Mouse (Mus musculus) forebrain, embryonic 12.5 days (tissue): ENCODE measurements at regions not wholly inside any gene's neighbourhood (a gene's known extent, or its start where the extent isn't known, plus 50 kb on each side); places are given as distances from the start of the nearest gene placed in this dataset.

Experiments
- ATAC-seq: fragments of 200-750 bp; cut with Nextera tagmentation; 2 replicates; pipeline ENCODE4 v1.8.0; 2017; ENCODE audit warnings: moderate TSS enrichment; ENCODE audit not compliant: low FRiP score
- H3K27ac ChIP-seq: fragments of 300-500 bp; sonication (generic); 2 replicates; pipeline ENCODE4 v1.5.1; 2016; ENCODE audit warnings: mild to moderate bottlenecking
- H3K27me3 ChIP-seq: fragments of 300-500 bp; sonication (generic); 2 replicates; pipeline ENCODE4 v1.6.1; 2016; ENCODE audit warnings: mild to moderate bottlenecking
- H3K36me3 ChIP-seq: fragments of 300-500 bp; sonication (generic); replicated peaks from 2 replicates; pipeline ENCODE4 v1.6.1; 2016; ENCODE audit warnings: mild to moderate bottlenecking
- H3K4me1 ChIP-seq: fragments of 300-500 bp; sonication (generic); 2 replicates; pipeline ENCODE4 v1.6.1; 2016
- H3K4me2 ChIP-seq: fragments of 300-500 bp; sonication (generic); 2 replicates; pipeline ENCODE4 v1.6.1; 2016; ENCODE audit warnings: mild to moderate bottlenecking, moderate library complexity
- H3K4me3 ChIP-seq: fragments of 300-500 bp; sonication (generic); replicated peaks from 2 replicates; pipeline ENCODE4 v1.5.1; 2016; ENCODE audit warnings: mild to moderate bottlenecking
- H3K9ac ChIP-seq: fragments of 300-500 bp; sonication (generic); 2 replicates; pipeline ENCODE4 v1.6.1; 2016; ENCODE audit warnings: mild to moderate bottlenecking
- H3K9me3 ChIP-seq: fragments of 300-500 bp; sonication (generic); 2 replicates; pipeline ENCODE4 v1.6.1; 2016
- WGBS: fragments of 180-500 bp; shearing (Covaris S2); methylation state at CpG from one replicate; pipeline ENCODE4 v1.1.7; 2016; 5-methylcytosine and 5-hydroxymethylcytosine counted together

GRCm38 (mm10) chr1:35855650-35856049 lies 212.6 kb upstream of the Hs6st1 start:
- Histone ChIP-seq H3K9ac (no peak overlapping the region), H3K4me2 (no peak overlapping the region), H3K9me3 (no peaks in the 10 kb centered on the region), H3K4me3 (no peak overlapping the region), H3K36me3 (no peaks in the 10 kb centered on the region), H3K27ac (no peak overlapping the region), H3K27me3 (no peaks in the 10 kb centered on the region), H3K4me1 (no peaks in the 10 kb centered on the region)
- ATAC-seq = no peak
- 96% methylated on average over 4 of the region's 4 CpGs for WGBS

GRCm38 (mm10) chr1:35858342-35858741 lies 209.9 kb upstream of the Hs6st1 start:
- Histone ChIP-seq H3K9me3 (no peaks in the 10 kb centered on the region), H3K4me1 (no peaks in the 10 kb centered on the region), H3K9ac (no peak overlapping the region), H3K4me2 (no peak overlapping the region), H3K27ac (no peak overlapping the region), H3K36me3 (no peaks in the 10 kb centered on the region), H3K4me3 (no peak overlapping the region), H3K27me3 (no peaks in the 10 kb centered on the region)
- 78% methylated on average over 3 of the region's 3 CpGs for WGBS
- no peak for ATAC-seq

- no peak overlapping the region for H3K4me2 ChIP-seq
- H3K9me3 ChIP-seq = no peaks in the 10 kb centered on the region
- no peaks in the 10 kb centered on the region for H3K4me1 ChIP-seq
- no peaks in the 10 kb centered on the region for H3K36me3 ChIP-seq
- H3K27me3 ChIP-seq = no peaks in the 10 kb centered on the region
- no peak for ATAC-seq
- 91% methylated on average over 5 of the region's 5 CpGs for WGBS
- H3K9ac ChIP-seq = no peak overlapping the region
- H3K4me3 ChIP-seq = no peak overlapping the region
- H3K27ac ChIP-seq = no peak overlapping the region
These were observed 207.4 kb upstream of the Hs6st1 start for GRCm38 (mm10) chr1:35860779-35861178.

- Histone ChIP-seq H3K9ac (no peak overlapping the region), H3K4me3 (no peak overlapping the region), H3K9me3 (no peaks in the 10 kb centered on the region), H3K4me1 (no peaks in the 10 kb centered on the region), H3K4me2 (no peak overlapping the region), H3K27me3 (no peaks in the 10 kb centered on the region), H3K27ac (no peak overlapping the region), H3K36me3 (no peaks in the 10 kb centered on the region)
- WGBS = 96% methylated on average over 5 of the region's 5 CpGs
- ATAC-seq = no peak
These were observed 206.0 kb upstream of the Hs6st1 start for GRCm38 (mm10) chr1:35862196-35862595.

- Histone ChIP-seq H3K4me3 (no peak overlapping the region), H3K27ac (no peak overlapping the region), H3K36me3 (no peaks in the 10 kb centered on the region), H3K9me3 (no peaks in the 10 kb centered on the region), H3K27me3 (no peaks in the 10 kb centered on the region), H3K4me2 (no peak overlapping the region), H3K4me1 (no peaks in the 10 kb centered on the region), H3K9ac (no peak overlapping the region)
- ATAC-seq = no peak
- WGBS = 86% methylated on average over 2 of the region's 2 CpGs
These were observed 205.5 kb upstream of the Hs6st1 start for GRCm38 (mm10) chr1:35862661-35863060.

GRCm38 (mm10) chr1:35864246-35864645 lies 204.0 kb upstream of the Hs6st1 start:
- ATAC-seq = no peak
- WGBS = 88% methylated on average over 9 of the region's 9 CpGs

GRCm38 (mm10) chr1:35865263-35865662 lies 202.9 kb upstream of the Hs6st1 start:
- no peak overlapping the region for H3K9ac ChIP-seq
- ATAC-seq = no peak
- no peak overlapping the region for H3K27ac ChIP-seq
- H3K9me3 ChIP-seq = no peaks in the 10 kb centered on the region
- H3K36me3 ChIP-seq = no peaks in the 10 kb centered on the region
- H3K4me3 ChIP-seq = no peak overlapping the region
- H3K4me1 ChIP-seq = peaks cover 10% of the 10 kb centered on the region
- no peaks in the 10 kb centered on the region for H3K27me3 ChIP-seq
- 92% methylated on average over 6 of the region's 6 CpGs for WGBS
- no peak overlapping the region for H3K4me2 ChIP-seq

More at GRCm38 (mm10) chr1:35864246-35864645, 204.0 kb upstream of the Hs6st1 start:
- no peaks in the 10 kb centered on the region for H3K36me3 ChIP-seq
- H3K4me3 ChIP-seq = no peak overlapping the region
- H3K4me2 ChIP-seq = no peak overlapping the region
- no peaks in the 10 kb centered on the region for H3K27me3 ChIP-seq
- H3K9me3 ChIP-seq = no peaks in the 10 kb centered on the region
- no peak overlapping the region for H3K9ac ChIP-seq
- no peak overlapping the region for H3K27ac ChIP-seq
- peaks cover 1% of the 10 kb centered on the region for H3K4me1 ChIP-seq

- WGBS = 86% methylated on average over 12 of the region's 12 CpGs
- H3K4me3 ChIP-seq = no peak overlapping the region
- no peaks in the 10 kb centered on the region for H3K27me3 ChIP-seq
- ATAC-seq = no peak
- no peak overlapping the region for H3K9ac ChIP-seq
- peaks cover 18% of the 10 kb centered on the region for H3K4me1 ChIP-seq
- H3K9me3 ChIP-seq = no peaks in the 10 kb centered on the region
- no peak overlapping the region for H3K4me2 ChIP-seq
- H3K36me3 ChIP-seq = no peaks in the 10 kb centered on the region
- no peak overlapping the region for H3K27ac ChIP-seq
These were observed 201.6 kb upstream of the Hs6st1 start for GRCm38 (mm10) chr1:35866643-35867042.

GRCm38 (mm10) chr1:35869381-35870143 lies 198.6 kb upstream of the Hs6st1 start:
- Histone ChIP-seq H3K9me3 (no peaks in the 10 kb centered on the region), H3K27me3 (no peaks in the 10 kb centered on the region), H3K9ac (0 out of 2 replicates have a peak overlapping the region, but pooled peaks have one; percentile 25), H3K4me3 (0 out of 2 replicates have a peak overlapping the region, but pooled peaks have one; percentile 7), H3K4me1 (peaks cover 20% of the 10 kb centered on the region), H3K4me2 (peak overlapping the region; percentile 38), H3K36me3 (no peaks in the 10 kb centered on the region), H3K27ac (peak overlapping the region; percentile 82)
- peak; percentile 97 for ATAC-seq
- WGBS = 18% methylated on average over 17 of the region's 17 CpGs

GRCm38 (mm10) chr1:35870144-35870827 lies 197.9 kb upstream of the Hs6st1 start:
- H3K4me1 ChIP-seq = peaks cover 27% of the 10 kb centered on the region
- H3K4me2 ChIP-seq = peak overlapping the region; percentile 38
- no peaks in the 10 kb centered on the region for H3K36me3 ChIP-seq
- no peaks in the 10 kb centered on the region for H3K9me3 ChIP-seq
- 67% methylated on average over 9 of the region's 9 CpGs for WGBS
- H3K27me3 ChIP-seq = no peaks in the 10 kb centered on the region
- no peak overlapping the region for H3K9ac ChIP-seq
- ATAC-seq = 0 out of 2 replicates have a peak, but pooled peaks have one; percentile 39
- peak overlapping the region; percentile 82 for H3K27ac ChIP-seq
- H3K4me3 ChIP-seq = no peak overlapping the region

- Histone ChIP-seq H3K4me2 (no peak overlapping the region), H3K9ac (no peak overlapping the region), H3K36me3 (no peaks in the 10 kb centered on the region), H3K9me3 (no peaks in the 10 kb centered on the region), H3K27ac (no peak overlapping the region), H3K4me1 (peaks cover 35% of the 10 kb centered on the region), H3K27me3 (no peaks in the 10 kb centered on the region), H3K4me3 (no peak overlapping the region)
- WGBS = 95% methylated on average over 2 of the region's 2 CpGs
- ATAC-seq = no peak
These were observed 195.2 kb upstream of the Hs6st1 start for GRCm38 (mm10) chr1:35873038-35873437.

- peak; percentile 64; the same call in 1 of the 2 replicates for ATAC-seq
- peak overlapping the region; percentile 71 for H3K27ac ChIP-seq
These were observed 192.9 kb upstream of the Hs6st1 start for GRCm38 (mm10) chr1:35875210-35875811.

More at GRCm38 (mm10) chr1:35875210-35875811, 192.9 kb upstream of the Hs6st1 start:
- H3K4me2 ChIP-seq = no peak overlapping the region
- no peak overlapping the region for H3K4me3 ChIP-seq
- H3K27me3 ChIP-seq = no peaks in the 10 kb centered on the region
- H3K9ac ChIP-seq = no peak overlapping the region
- H3K9me3 ChIP-seq = no peaks in the 10 kb centered on the region
- H3K4me1 ChIP-seq = peaks cover 32% of the 10 kb centered on the region
- 41% methylated on average over 11 of the region's 11 CpGs for WGBS
- no peaks in the 10 kb centered on the region for H3K36me3 ChIP-seq
